Mouse (Mus musculus): Measurements from ENCODE around the gene Ifitm5.

DNA sequence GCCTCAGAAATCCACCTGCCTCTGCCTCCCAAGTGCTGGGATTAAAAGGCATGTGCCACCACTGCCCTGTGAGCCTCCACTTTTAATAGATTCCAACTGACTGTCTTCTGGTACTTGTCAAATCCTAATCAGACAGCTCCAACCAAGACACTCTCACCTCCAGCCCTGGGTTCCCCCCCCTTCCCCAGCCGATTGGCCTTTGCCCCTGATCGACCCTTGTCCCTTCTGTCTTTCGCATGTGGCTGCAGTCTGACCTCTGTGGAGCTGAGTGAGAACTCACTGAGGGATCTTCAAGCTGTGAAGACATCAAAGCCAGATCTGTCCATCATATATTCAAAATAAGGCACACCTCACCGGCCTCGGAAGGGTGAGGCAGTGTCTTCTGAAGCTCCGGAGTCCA is 22.9 kb downstream of the Ifitm5 start:
- TF ChIP-seq EP300 (optimal IDR thresholded peaks at IDR 0.05), result no peak
- no peak for TF ChIP-seq CTCF (IDR thresholded peaks at IDR 0.05; ENCODE audit: low read depth)

Measured in stomach, postnatal 0 days (tissue).